Mouse (Mus musculus): ENCODE data around the gene Dpf1. TPM values are rescaled to one million over a fixed set of nuclear protein-coding genes. Genes with fewer than 3 reads are reported as not detected.

Gene Dpf1
- polyA plus RNA-seq, 1 experiment from 2014 or later = 105 TPM

DNA sequence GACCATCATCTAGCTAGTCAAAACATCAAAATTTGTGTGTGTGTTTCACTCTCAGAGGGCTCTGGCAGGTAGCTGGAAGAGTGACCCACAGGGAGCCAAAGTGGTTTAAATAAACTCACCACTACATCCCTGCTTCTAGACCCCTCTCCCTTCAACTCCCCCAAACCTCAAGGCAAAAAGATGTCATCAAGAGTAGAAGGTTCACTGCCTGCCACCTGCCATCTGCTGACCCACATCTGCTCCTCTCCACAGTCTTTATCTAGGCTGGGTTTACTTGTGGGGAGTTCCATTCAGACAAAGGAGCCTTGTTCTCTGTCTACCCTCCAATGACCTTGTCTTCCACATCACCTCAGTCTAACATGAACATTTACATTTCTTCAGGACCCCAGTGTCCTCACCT, 24.5 kb upstream of the Dpf1 start:
- Histone ChIP-seq H3K4me1 (peaks cover 15% of the 10 kb centered on the region), H3K4me3 (no peak overlapping the region)
- ATAC-seq (ENCODE audit: low FRiP score, low read depth) = no peak

DNA sequence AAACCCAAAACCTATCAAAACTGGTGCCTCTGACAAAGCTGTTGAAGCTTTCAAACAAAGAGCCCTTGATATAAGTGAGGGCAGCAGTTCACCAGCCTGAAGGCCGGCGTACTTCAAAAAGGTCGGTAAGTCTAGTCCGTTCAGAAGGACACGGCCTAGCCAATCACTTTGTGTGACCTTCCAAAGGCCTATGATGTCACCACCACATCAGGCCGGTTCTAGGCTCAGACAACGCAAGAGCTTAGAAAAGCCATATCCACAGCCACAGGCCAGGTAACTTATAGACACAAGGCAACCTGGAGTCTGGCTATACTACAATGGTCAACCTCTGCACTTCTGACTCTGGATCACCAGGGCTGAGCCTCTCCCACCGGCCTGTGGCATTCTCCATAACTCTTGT, 23.8 kb upstream of the Dpf1 start:
- ATAC-seq (ENCODE audit: low FRiP score, low read depth) = no peak

More for the DNA sequence above, 24.5 kb upstream of the Dpf1 start:
- H3K36me3 ChIP-seq = no peaks in the 10 kb centered on the region
- peaks cover 31% of the 10 kb centered on the region for H3K27me3 ChIP-seq (replicated peaks)
- H3K4me2 ChIP-seq (replicated peaks) = no peak overlapping the region
- no peak overlapping the region for H3K9ac ChIP-seq
- no peak overlapping the region for H3K27ac ChIP-seq
- H3K9me3 ChIP-seq = no peaks in the 10 kb centered on the region

DNA sequence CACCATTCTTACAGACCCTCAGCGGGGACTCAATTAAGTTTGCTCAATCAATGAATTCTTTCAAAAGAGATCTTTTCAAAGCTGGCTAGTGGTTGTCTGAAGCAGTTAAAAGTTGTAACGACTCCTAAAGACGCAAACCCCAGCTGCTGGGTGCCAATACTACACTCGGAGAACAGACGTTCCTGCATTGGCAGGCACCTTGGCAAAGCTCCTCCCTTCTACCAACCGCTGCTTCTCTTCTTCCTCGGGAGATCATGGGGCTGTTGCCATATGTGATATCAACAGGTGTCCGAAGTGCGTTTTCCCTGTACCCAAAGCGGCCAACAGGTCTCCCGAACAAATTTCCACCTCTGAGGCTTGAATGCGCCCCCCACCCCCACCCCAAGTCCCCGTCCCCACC, 22.9 kb upstream of the Dpf1 start:
- peaks cover 37% of the 10 kb centered on the region for H3K27me3 ChIP-seq (replicated peaks)
- H3K9ac ChIP-seq = no peak overlapping the region
- peak overlapping the region; percentile 50 for H3K4me3 ChIP-seq
- 10% methylated on average over 13 of the region's 13 CpGs for WGBS
- H3K9me3 ChIP-seq = no peaks in the 10 kb centered on the region
- H3K36me3 ChIP-seq = no peaks in the 10 kb centered on the region
- H3K27ac ChIP-seq = no peak overlapping the region
- H3K4me1 ChIP-seq = peaks cover 15% of the 10 kb centered on the region
- peak overlapping the region; percentile 97 for H3K4me2 ChIP-seq (replicated peaks)
- no peak for ATAC-seq (ENCODE audit: low FRiP score, low read depth)

More for the DNA sequence above, 23.8 kb upstream of the Dpf1 start:
- H3K9ac ChIP-seq = no peak overlapping the region
- no peak overlapping the region for H3K4me2 ChIP-seq (replicated peaks)
- no peaks in the 10 kb centered on the region for H3K9me3 ChIP-seq
- H3K36me3 ChIP-seq = no peaks in the 10 kb centered on the region
- H3K4me3 ChIP-seq = no peak overlapping the region
- 86% methylated on average over 8 of the region's 8 CpGs for WGBS
- H3K4me1 ChIP-seq = peaks cover 15% of the 10 kb centered on the region
- H3K27me3 ChIP-seq (replicated peaks) = peaks cover 34% of the 10 kb centered on the region
- H3K27ac ChIP-seq = no peak overlapping the region

DNA sequence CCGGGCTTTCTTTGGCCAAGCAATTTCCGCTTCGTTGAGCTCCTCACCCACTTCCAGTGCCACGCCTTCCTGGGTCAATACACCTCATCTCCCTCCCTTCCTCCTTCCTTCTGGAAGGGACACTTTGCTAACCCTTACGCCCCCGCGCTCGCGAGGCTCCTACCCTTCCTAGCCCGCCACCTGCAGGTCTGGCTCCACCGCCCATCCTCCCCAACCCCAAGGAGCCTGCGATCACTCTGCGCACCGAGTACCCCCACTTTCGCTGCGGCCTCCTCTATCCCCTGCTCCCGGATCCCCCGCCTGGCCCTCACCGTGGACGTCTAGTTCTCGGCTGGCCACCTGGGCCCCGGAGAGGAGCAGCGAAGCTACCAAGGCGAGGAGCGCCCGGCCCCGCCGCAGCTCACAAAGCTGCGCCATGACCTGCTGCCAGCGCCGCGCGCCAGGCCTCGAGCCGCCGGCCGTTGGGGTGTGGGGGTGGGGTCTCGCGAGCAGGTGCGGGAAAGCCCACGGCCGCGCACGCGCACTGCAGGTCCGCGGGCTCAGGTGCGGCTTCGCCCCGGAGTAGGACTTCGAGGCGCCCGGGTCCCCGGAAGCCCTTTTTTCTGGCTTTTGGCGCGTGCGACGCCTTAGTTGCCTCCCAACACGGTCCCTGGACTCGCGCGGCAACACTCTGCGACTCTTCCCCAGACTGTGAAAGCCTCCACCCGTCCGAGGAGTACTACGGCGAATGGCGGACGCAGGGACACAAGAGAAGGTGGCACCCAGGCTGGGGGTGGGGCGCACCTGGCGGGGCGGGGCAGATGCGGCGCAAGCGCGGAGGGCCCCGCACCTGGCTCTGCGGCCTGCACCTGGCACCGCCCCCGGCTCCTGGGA, 22.3 kb upstream of the Dpf1 start, which contains the start of gene Spint2:
Gene Spint2 (minus strand): TSS at position 712 of the 873 bp plus-strand sequence.
- ATAC-seq (ENCODE audit: low FRiP score, low read depth) = peak; percentile 56
- under 1% methylated on average over 80 of the region's 80 CpGs for WGBS
- H3K27me3 ChIP-seq (replicated peaks) = peaks cover 37% of the 10 kb centered on the region

DNA sequence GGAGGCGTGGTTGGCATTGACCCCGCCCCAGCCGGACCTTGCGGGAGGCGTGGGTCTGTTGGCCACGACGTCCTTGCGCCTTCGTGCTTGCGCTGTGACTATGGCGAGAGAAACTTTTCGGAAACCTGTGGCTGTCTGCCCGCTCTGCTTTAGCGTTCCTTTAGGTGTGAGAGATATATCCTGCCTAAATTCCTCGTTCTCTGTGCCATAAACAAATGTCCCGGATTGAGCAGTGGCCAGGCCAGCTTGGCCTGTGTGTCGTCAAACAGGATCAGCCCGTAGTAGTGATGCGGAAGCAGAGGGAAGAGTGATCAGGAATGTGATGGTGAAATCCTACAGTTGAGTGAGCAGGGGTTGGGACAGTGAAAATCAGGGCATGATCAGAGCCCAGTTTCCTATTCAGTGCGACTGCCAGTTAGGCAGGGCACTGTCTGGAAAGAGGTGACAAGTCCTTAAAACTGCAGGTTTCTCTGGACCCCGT, 21.6 kb upstream of the Dpf1 start:
- peaks cover 38% of the 10 kb centered on the region for H3K27me3 ChIP-seq (replicated peaks)
- ATAC-seq (ENCODE audit: low FRiP score, low read depth) = no peak
- H3K4me1 ChIP-seq = peaks cover 15% of the 10 kb centered on the region
- H3K36me3 ChIP-seq = no peaks in the 10 kb centered on the region
- H3K4me2 ChIP-seq (replicated peaks) = peak overlapping the region; percentile 97
- peak overlapping the region; percentile 50 for H3K4me3 ChIP-seq
- H3K27ac ChIP-seq = no peak overlapping the region
- WGBS = 10% methylated on average over 21 of the region's 21 CpGs
- no peaks in the 10 kb centered on the region for H3K9me3 ChIP-seq
- peak overlapping the region; percentile 55 for H3K9ac ChIP-seq

More for the DNA sequence above, 22.3 kb upstream of the Dpf1 start, which contains the start of gene Spint2:
- Histone ChIP-seq H3K4me1 (peaks cover 15% of the 10 kb centered on the region), H3K27ac (no peak within 1 kb of the TSS), H3K9me3 (no peaks in the 10 kb centered on the region), H3K4me2 (replicated peaks) (peak within 1 kb of the TSS; percentile 97), H3K36me3 (no peaks in the 10 kb centered on the region), H3K4me3 (peak within 1 kb of the TSS; percentile 50), H3K9ac (peak within 1 kb of the TSS; percentile 55)

DNA sequence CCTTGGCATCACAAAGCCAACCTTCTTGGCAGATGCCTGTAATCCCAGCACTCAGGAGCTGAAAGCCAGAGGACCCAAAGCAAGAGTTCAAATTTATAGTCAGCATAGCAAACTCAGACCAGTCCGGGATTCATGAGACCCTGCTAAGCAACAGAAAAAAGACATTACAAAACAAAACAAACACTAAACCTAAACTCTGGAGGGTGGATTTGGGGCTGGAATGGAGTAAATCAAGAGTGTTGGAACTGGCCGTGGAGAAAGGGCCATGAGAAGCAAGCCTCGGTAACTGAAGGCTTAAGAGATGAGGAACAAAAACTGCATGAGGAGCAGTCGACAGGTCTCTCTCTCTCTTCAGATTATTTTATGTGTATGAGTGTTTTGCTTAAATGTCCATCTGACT, 19.9 kb upstream of the Dpf1 start:
- Histone ChIP-seq H3K9ac (no peak overlapping the region), H3K27ac (no peak overlapping the region), H3K4me3 (no peak overlapping the region), H3K9me3 (no peaks in the 10 kb centered on the region), H3K27me3 (replicated peaks) (peaks cover 39% of the 10 kb centered on the region), H3K36me3 (no peaks in the 10 kb centered on the region), H3K4me2 (replicated peaks) (no peak overlapping the region), H3K4me1 (peaks cover 15% of the 10 kb centered on the region)
- WGBS = 84% methylated on average over 4 of the region's 4 CpGs
- no peak for ATAC-seq (ENCODE audit: low FRiP score, low read depth)

DNA sequence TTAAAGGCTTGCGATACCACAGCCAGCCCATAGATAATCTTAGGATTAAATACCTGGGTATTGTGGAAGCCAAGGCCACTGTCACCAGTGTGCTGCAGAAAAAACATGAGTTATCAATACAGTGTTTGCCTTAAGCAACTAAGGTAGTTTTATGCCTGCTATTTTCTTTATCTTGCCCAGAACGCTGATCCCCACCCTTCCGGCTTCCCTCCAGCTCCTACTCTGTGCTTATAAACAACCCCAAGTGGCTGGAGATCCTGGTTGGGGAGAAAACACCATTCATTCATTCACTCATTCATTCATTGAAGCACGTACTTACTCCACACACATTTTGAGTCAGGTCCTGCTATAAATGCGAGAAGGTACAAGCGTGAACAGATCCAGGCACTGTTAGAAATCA, 19.2 kb upstream of the Dpf1 start:
- no peak for ATAC-seq (ENCODE audit: low FRiP score, low read depth)
- H3K36me3 ChIP-seq = no peaks in the 10 kb centered on the region
- no peak overlapping the region for H3K4me3 ChIP-seq
- no peak overlapping the region for H3K27ac ChIP-seq
- H3K4me2 ChIP-seq (replicated peaks) = no peak overlapping the region
- H3K9ac ChIP-seq = no peak overlapping the region
- peaks cover 19% of the 10 kb centered on the region for H3K4me1 ChIP-seq
- no peaks in the 10 kb centered on the region for H3K9me3 ChIP-seq
- peaks cover 39% of the 10 kb centered on the region for H3K27me3 ChIP-seq (replicated peaks)
- WGBS = 93% methylated on average over 6 of the region's 6 CpGs

DNA sequence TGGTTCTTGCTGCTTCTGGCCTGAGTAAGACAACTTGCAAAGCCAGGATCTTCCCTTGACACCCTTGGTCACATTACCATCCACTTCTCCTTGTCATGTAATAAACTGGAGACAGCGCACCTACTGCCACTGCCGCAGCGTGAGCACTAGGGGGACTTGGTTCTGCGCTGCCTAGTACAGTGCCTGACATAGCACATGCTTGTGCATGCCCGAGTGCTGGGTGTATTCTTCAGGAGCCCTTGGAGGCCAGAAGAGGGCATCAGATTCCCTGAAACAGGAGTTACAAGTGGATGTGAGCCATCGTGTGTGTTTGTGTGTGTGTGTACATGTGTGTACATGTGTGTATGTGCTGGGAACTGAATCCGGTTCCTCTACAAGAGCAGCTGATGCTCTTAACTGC, 16.3 kb upstream of the Dpf1 start:
- Histone ChIP-seq H3K36me3 (no peaks in the 10 kb centered on the region), H3K27ac (no peak overlapping the region)
- WGBS = 92% methylated on average over 7 of the region's 7 CpGs

DNA sequence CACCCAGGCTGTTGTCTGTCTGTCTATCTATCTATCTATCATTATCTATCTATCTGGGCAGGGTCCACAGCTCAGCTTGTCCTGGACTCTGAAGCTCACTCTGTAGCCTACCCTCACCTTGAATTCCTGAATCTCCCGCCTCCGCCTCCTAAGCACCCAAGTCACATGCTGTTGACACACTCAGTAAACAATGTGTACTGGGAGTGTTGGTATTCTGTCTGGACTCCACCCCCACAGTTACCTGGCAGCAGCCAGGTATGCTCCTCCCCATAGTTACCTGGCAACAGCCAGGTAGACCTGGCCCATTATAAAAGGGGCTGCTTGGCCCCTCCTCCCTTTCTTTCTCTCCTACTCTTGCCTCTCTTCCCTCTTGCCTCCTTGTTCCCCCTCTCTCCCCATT, 15.7 kb upstream of the Dpf1 start:
- peaks cover 12% of the 10 kb centered on the region; the same call in 1 of the 2 replicates for H3K27me3 ChIP-seq (replicated peaks)
- no peak overlapping the region for H3K4me3 ChIP-seq
- H3K9ac ChIP-seq = no peak overlapping the region
- no peak overlapping the region for H3K4me2 ChIP-seq (replicated peaks)
- no peaks in the 10 kb centered on the region for H3K36me3 ChIP-seq
- WGBS = 88% methylated on average over 2 of the region's 2 CpGs
- no peak for ATAC-seq (ENCODE audit: low FRiP score, low read depth)
- no peaks in the 10 kb centered on the region for H3K9me3 ChIP-seq
- peaks cover 32% of the 10 kb centered on the region for H3K4me1 ChIP-seq
- no peak overlapping the region for H3K27ac ChIP-seq

More for the DNA sequence above, 16.3 kb upstream of the Dpf1 start:
- Histone ChIP-seq H3K27me3 (replicated peaks) (peaks cover 16% of the 10 kb centered on the region), H3K4me1 (peaks cover 26% of the 10 kb centered on the region), H3K9ac (no peak overlapping the region), H3K4me3 (no peak overlapping the region), H3K9me3 (no peaks in the 10 kb centered on the region), H3K4me2 (replicated peaks) (no peak overlapping the region)
- ATAC-seq (ENCODE audit: low FRiP score, low read depth) = no peak

DNA sequence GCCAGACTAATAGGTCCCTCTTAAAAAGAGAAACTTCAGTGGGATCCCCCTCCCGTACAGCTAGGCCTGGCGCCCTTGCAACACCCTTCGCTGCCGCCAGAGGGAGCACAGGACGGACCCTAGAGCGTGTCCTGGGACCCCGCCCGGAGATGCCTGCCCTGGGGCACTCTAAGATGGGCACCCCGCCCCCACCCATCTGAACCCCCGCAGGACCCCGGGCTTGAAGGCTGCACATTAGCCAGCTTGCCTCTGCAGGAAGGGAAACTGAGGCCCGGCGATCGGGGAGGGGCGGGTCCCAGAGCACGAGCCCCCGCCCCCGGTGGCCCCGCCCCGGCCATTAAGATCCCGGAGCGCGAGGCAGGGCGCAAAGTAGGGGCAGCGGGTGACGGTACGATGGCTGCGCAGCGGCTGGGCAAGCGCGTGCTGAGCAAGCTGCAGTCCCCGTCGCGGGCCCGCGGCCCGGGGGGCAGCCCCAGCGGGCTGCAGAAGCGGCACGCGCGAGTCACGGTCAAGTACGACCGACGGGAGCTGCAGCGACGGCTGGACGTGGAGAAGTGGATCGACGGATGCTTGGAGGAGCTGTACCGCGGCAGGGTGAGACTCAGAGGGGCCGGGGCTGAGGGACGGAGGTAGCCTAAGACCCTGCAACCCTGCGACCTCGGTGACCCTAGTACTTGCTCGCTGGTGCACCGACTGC, 14.7 kb upstream of the Dpf1 start, which contains the start of gene Ppp1r14a:
Gene Ppp1r14a (plus strand): TSS at position 367 of the 697 bp plus-strand sequence.
- peak within 1 kb of the TSS; percentile 41 for H3K4me3 ChIP-seq
- under 1% methylated on average over 59 of the region's 59 CpGs for WGBS
- 0 out of 2 replicates have a peak within 1 kb of the TSS, but pooled peaks have one; percentile 4 for H3K27ac ChIP-seq
- no peaks in the 10 kb centered on the region for H3K9me3 ChIP-seq
- no peaks in the 10 kb centered on the region for H3K36me3 ChIP-seq
- H3K27me3 ChIP-seq (replicated peaks) = peaks cover 12% of the 10 kb centered on the region; the same call in 1 of the 2 replicates
- H3K9ac ChIP-seq = peak within 1 kb of the TSS; percentile 50
- peak within 1 kb of the TSS; percentile 88 for H3K4me2 ChIP-seq (replicated peaks)
- peaks cover 38% of the 10 kb centered on the region for H3K4me1 ChIP-seq
- ATAC-seq (ENCODE audit: low FRiP score, low read depth) = peak; percentile 17; the same call in 1 of the 2 replicates

DNA sequence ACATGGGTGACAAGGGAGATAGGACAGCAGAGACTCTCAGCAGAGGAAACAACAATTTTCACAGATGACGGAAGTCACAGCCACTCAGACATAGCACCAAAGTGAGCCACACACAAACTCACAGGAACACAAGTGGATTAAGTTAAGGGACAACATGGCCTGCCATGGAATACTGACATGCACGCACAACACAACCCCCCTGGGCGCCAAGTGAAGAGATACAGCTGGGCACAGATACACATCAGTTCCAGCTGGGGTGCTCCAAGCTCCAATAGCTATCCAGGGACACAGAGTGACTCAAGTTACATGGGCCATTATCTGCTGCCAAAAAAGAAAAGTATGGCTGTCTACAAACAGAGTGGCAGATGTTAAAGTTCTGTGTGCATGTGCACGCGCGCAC, 13.9 kb upstream of the Dpf1 start:
- no peak for ATAC-seq (ENCODE audit: low FRiP score, low read depth)
- H3K27ac ChIP-seq = 0 out of 2 replicates have a peak overlapping the region, but pooled peaks have one; percentile 4
- peak overlapping the region; percentile 41 for H3K4me3 ChIP-seq
- H3K4me1 ChIP-seq = peaks cover 38% of the 10 kb centered on the region
- WGBS = 79% methylated on average over 6 of the region's 6 CpGs
- H3K27me3 ChIP-seq (replicated peaks) = peaks cover 8% of the 10 kb centered on the region; the same call in 1 of the 2 replicates
- peak overlapping the region; percentile 88 for H3K4me2 ChIP-seq (replicated peaks)
- H3K9me3 ChIP-seq = no peaks in the 10 kb centered on the region
- H3K9ac ChIP-seq = no peak overlapping the region
- no peaks in the 10 kb centered on the region for H3K36me3 ChIP-seq
